Mouse (Mus musculus) kidney, postnatal 10 days (tissue): ENCODE data around the gene Grcc10.

Experiments used
- DNase-seq: peaks from one replicate; pipeline ENCODE4 v3.0.0; 2021; ENCODE audit warnings: mixed read lengths

Gene Grcc10

DNA sequence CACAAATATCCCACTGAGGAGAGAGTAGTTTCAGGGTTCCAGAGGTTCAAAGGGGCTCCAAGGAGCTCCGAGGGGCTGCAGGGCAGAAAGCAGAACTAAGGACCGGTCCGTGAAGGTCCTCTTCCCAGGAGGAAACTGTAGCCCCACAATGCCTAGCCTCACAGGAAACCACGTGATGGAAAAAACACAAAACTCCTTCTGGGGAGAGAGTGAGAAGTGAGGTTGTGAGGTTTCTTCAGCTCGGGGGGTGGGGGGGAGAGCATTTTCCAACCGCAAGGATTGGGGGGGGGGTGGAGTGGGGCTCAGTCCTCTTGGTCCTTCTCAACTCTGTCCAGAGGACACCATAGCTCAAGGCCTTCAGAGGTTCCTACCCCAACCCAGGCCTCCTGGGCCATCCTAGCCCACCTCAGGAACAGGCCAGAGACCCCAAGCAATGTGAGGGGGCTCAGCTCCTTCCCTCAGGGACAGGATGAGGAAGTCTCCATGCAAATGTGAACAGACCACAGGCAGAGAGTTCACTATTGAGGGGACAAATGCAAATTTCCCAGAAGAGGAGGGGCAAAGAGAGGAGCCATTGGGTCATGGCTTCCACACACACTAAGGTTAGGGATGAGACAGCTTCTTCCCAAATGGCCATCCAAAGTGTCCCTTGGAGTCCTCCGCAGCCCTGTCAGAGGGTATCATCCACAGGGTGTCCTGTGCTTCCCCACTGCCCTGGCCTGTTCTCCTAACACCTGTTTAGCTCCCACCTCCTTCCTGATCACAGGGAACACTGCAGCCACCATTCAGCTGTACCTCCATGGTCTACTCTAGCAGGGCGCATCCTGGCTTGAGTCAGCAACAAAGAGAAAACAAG, 11.1 kb downstream of the Grcc10 start:
- DNase-seq, result no peak

DNA sequence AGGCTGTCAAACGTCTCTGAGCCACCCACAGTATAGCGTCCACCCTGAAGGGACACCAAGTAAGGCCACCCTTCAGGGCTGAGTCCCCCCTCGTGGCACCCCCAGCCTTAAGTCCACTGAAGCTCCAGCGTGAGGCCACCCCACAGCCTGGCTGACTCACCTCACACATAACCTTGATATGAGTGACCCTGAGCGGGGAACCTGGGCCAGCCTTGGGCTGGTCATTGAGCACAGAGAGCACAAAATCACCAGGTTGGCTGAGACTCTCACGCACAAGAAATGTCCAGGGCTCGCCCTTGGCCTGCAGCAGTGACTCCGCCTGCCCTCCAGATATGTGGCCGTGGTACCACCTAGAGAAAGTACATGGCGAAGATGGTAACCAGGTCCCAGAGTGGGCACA, 12.6 kb downstream of the Grcc10 start:
- DNase-seq, result no peak

DNA sequence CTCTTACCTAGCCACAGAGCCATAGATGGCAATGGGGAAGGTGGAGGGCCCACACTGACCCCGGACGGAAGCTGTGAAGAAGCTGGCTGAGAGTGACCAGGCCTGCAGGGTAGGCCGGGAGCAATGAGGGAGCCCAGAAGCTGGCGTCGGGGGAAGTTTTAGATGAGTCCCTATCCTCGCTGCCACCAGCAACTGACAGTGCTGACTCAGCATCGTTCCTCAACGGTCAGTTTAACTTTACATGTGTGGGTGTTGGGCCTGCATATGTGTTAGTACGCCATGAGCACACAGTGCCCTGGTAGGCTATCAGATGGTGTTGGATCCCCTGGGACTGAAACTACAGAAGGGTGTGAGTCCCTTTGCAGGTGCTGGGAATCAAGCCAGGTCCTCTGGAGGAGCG, 16.7 kb downstream of the Grcc10 start:
- no peak for DNase-seq

- no peak for DNase-seq
Measured at GRCm38 (mm10) chr6:124723541-124723940, 17.6 kb downstream of the Grcc10 start.

DNA sequence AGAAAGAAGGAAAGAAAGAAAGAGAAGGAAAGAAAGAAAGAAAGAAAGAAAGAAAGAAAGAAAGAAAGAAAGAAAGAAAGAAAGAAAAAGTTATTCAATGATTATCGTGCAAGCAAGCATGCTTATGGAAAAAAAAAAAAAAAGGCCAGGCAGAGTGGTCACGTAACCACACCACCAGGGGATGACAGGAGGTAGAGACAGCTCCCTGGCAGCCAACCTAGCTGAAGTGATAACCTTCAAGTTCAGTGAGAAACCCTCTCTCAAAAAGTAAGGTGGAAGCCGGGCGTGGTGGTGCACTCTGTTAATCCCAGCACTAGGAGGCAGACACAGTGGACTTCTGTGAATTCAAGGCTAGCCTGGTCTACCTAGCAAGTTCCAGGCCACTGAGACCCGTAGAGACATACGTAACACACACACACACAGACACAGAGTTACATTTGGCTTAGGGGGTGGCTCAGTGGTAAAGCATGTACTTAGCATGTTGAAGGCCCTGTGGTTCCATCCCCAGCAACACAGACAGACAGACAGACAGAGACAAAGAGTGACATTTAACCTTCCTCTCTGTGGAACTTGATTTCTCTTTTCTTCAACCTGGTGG, 18.2 kb downstream of the Grcc10 start:
- DNase-seq, result no peak

GRCm38 (mm10) chr6:124720904-124721303, 20.3 kb downstream of the Grcc10 start:
- DNase-seq, result no peak

- no peak for DNase-seq
Measured at GRCm38 (mm10) chr6:124719354-124719978, 21.7 kb downstream of the Grcc10 start.

- peak; percentile 76 for DNase-seq
Measured at GRCm38 (mm10) chr6:124718703-124719102, 22.5 kb downstream of the Grcc10 start.

DNA sequence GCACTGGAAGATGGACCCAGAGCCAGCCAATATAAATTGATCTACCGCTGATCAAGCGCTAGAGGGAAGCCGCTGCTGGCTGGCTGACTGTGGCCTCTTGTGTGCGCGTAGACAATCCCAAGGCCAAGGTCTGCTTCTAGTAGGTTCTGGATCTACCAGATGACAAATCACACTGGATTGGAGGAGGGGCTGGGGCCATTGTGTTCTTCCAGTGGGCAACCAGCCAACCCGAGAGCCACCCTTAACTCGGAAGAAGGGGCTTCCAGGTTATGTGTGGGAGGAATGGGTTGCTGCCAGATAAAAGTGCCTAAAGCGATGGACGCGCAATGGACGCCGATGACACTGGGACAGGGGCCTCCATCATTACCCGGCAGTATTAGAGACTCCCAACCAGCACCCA, 23.2 kb downstream of the Grcc10 start:
- DNase-seq, result no peak

DNA sequence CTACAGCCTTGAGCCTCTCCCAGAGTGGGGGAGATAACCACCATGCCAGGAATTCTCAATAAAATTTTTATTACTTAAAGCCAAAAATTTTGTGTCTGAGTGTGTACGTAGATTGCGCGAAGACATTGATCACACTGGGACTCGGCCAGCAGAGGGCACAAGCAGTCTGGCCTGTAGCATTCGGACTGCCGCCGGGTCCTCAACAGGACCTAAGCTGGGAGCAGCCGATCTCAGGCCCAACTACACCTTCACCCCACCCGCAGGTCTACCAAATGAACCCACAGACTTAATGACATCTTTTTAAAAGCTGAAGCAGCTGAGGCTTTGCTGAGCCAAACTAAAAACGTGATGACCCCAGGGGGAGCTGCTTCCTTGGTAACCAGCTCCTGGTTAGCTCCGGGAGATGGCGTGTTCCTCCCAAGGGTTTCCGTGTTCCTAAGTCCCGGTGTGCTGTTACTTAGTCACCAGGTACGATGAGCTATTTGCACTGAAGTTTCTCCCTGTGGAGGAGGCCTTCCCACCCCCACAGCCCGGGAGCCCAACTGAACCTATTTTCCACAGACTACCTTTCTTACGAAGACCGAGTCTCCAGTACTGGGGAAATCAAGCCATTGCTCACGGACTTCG, 24.2 kb downstream of the Grcc10 start:
- DNase-seq, result peak; percentile 77

- no peak for DNase-seq
Measured at GRCm38 (mm10) chr6:124712918-124713317, 28.3 kb downstream of the Grcc10 start.

- DNase-seq, result peak; percentile 99
Measured at GRCm38 (mm10) chr6:124711824-124712782, 29.1 kb downstream of the Grcc10 start, which contains the start of the genes Emg1 and Phb2. TSS of gene Emg1 (minus strand) at chr6:124712178. TSS of gene Phb2 (plus strand) at chr6:124712336.

DNA sequence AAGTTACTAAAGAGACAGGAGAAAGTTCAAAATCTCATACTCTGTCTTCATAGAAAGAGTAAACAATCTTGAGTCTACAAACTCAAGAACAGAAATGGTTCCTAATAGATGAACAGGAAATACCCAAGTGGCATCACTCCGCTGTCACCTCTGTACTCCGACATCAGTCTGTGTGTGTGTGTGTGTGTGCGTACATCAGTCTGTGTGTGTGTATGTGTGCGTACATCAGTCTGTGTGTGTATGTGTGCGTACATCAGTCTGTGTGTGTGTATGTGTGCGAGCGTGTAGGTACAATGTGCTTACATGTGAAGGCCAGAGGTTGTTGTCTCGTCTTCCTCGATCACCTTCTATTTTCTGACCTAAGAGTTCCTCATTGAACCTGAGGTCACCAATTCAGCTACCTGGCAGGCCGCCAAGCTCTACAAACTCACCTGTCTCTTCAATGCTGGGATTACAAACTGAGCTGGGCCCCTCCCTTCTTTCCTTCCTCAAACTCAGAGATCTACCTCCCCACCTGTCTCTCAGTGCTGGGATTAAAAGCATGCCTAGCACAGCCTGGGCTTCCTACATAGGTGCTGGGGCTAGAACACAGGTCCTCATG, 32.8 kb downstream of the Grcc10 start:
- DNase-seq, result no peak

DNA sequence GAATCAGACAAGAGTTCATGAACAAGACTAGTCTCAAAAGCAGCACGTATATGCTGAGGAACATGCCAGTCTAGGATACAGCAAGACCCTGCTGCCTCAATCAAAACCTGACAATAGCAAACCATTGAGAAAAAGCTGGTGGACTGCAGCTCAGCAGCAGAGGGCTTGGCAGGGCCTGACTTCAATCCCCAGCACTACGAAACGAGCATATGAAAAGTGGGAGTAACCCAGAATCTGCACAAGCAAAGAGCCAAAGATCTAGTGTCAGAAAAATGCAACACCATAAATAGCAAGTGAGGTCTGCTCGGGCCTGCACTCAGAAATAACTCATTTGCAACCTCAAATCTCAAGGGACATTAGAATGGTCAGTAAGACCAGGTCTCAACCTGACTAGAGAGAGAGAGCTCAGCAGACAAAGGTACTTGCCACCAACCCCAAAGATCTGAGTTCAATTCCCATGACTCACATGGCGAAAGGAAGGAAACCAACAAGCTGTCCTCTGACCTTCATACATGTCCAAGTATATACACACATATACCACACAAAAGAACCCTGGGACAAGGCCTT, 35.0 kb downstream of the Grcc10 start:
- no peak for DNase-seq

GRCm38 (mm10) chr6:124704417-124704816, 36.8 kb downstream of the Grcc10 start:
- DNase-seq, result no peak

GRCm38 (mm10) chr6:124703789-124704188, 37.4 kb downstream of the Grcc10 start:
- no peak for DNase-seq

DNA sequence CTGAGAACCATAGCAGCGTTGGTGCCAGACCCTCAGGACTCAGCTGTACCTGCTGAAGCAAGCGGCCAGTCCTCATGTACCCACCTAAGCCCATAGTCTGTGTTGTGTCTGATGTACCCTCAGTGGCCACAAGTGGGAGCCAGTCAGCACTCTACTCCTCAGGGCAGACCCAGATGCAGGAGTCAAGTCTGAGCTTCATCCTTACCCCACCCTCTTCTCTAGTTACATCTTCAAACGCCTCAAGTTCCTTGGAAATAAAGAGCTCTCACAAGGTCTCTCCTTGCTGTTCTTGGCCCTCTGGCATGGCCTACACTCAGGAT, 38.4 kb downstream of the Grcc10 start:
- peak; percentile 84 for DNase-seq

- no peak for DNase-seq
Measured at GRCm38 (mm10) chr6:124702102-124702783, 38.9 kb downstream of the Grcc10 start.

- no peak for DNase-seq
Measured at GRCm38 (mm10) chr6:124701338-124701737, 39.8 kb downstream of the Grcc10 start.

DNA sequence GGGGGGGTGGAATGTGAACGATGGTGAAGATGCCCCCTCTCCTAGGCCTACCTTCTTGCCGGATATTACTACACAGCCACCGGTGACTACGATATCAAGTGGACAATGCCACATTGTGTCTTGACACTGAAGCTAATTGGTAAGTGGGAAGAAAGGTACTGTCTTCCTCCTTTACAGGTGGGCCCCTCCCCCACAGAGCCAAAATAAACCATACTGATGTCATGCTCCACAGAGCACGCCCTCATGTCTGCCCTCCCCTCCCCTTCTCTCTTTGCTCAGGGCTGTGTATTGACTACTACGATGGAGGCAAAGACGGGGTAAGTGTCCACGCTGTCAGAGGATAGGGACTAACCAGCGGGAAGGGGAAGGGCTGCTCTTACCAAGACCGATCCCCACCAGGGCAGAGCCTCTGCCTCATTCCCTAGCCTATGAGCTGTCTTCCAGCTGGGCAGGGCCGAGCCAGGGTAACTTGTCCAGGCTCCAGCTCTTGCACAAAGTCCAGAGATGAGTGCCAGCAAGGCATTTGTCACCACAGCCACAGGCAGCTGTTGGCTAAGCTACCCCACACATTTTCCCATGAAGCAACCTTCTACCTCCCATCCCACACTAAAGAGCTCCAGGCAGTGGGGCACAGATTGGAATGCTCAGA, 41.1 kb downstream of the Grcc10 start:
- DNase-seq, result peak; percentile 46
